Mouse (Mus musculus): ENCODE measurements at regions not wholly inside any gene's neighbourhood (a gene's known extent, or its start where the extent isn't known, plus 50 kb on each side); places are given as distances from the start of the nearest gene placed in this dataset.
A peak's percentile ranks its signal among the peaks of the same experiment; 100 is the strongest.

- H3K4me1 ChIP-seq (replicated peaks; ENCODE audit: control insufficient read depth in 2 of 2, insufficient read depth in 2 of 2, low read length in 1 of 2) = no peaks in the 10 kb centered on the region
Measured at GRCm38 (mm10) chr1:80045141-80045540, 173.1 kb downstream of the Fam124b start.

GRCm38 (mm10) chr1:80040409-80040808, 177.9 kb downstream of the Fam124b start:
- TF ChIP-seq EP300 (IDR thresholded peaks at IDR 0.05; ENCODE audit: low read depth) (peak; percentile 28; the same call in 1 of the 2 replicates), CTCF (IDR thresholded peaks at IDR 0.05; ENCODE audit: low read depth) (no peak)
- Histone ChIP-seq H3K9ac (replicated peaks) (no peak overlapping the region), H3K4me1 (replicated peaks; ENCODE audit: control insufficient read depth in 2 of 2, insufficient read depth in 2 of 2, low read length in 1 of 2) (no peaks in the 10 kb centered on the region; a peak in 1 of 4 replicates), H3K9me3 (ENCODE audit: control insufficient read depth, low read length) (no peaks in the 10 kb centered on the region), H3K4me3 (ENCODE audit: insufficient read depth in 1 of 2, low read depth in 2 of 2, low read length in 2 of 2) (no peak overlapping the region), H3K36me3 (replicated peaks; ENCODE audit: control insufficient read depth, insufficient read depth, low read depth) (no peaks in the 10 kb centered on the region), H3K27me3 (ENCODE audit: control insufficient read depth, insufficient read depth, low read length) (no peaks in the 10 kb centered on the region), H3K4me2 (ENCODE audit: low read depth) (no peak overlapping the region), H3K27ac (no peak overlapping the region)
- peak; percentile 52; the same call in 1 of the 2 replicates for ATAC-seq (ENCODE audit: insufficient read depth)
- no peak for DNase-seq (ENCODE audit: low read depth in 3 of 3, low spot score in 3 of 3)
- 43% methylated on average over 3 of the region's 3 CpGs for WGBS (ENCODE audit: insufficient replicate concordance)

More at GRCm38 (mm10) chr1:80045141-80045540, 173.1 kb downstream of the Fam124b start:
- H3K9ac ChIP-seq (replicated peaks) = no peak overlapping the region
- WGBS (ENCODE audit: insufficient replicate concordance) = 73% methylated on average over 10 of the region's 10 CpGs
- no peak overlapping the region for H3K27ac ChIP-seq
- no peak for ATAC-seq (ENCODE audit: insufficient read depth)
- H3K4me3 ChIP-seq (ENCODE audit: insufficient read depth in 1 of 2, low read depth in 2 of 2, low read length in 2 of 2) = no peak overlapping the region
- TF ChIP-seq EP300 (IDR thresholded peaks at IDR 0.05; ENCODE audit: low read depth) = no peak
- no peak for TF ChIP-seq CTCF (IDR thresholded peaks at IDR 0.05; ENCODE audit: low read depth)
- no peak overlapping the region for H3K4me2 ChIP-seq (ENCODE audit: low read depth)
- no peaks in the 10 kb centered on the region for H3K27me3 ChIP-seq (ENCODE audit: control insufficient read depth, insufficient read depth, low read length)
- DNase-seq (ENCODE audit: low read depth in 3 of 3, low spot score in 3 of 3) = no peak
- no peaks in the 10 kb centered on the region for H3K9me3 ChIP-seq (ENCODE audit: control insufficient read depth, low read length)
- H3K36me3 ChIP-seq (replicated peaks; ENCODE audit: control insufficient read depth, insufficient read depth, low read depth) = no peaks in the 10 kb centered on the region

GRCm38 (mm10) chr1:80039891-80040290, 178.4 kb downstream of the Fam124b start:
- Histone ChIP-seq H3K4me3 (ENCODE audit: insufficient read depth in 1 of 2, low read depth in 2 of 2, low read length in 2 of 2) (no peak overlapping the region), H3K9me3 (ENCODE audit: control insufficient read depth, low read length) (no peaks in the 10 kb centered on the region), H3K36me3 (replicated peaks; ENCODE audit: control insufficient read depth, insufficient read depth, low read depth) (no peaks in the 10 kb centered on the region), H3K9ac (replicated peaks) (no peak overlapping the region), H3K4me1 (replicated peaks; ENCODE audit: control insufficient read depth in 2 of 2, insufficient read depth in 2 of 2, low read length in 1 of 2) (no peaks in the 10 kb centered on the region; a peak in 1 of 4 replicates), H3K27ac (no peak overlapping the region), H3K27me3 (ENCODE audit: control insufficient read depth, insufficient read depth, low read length) (no peaks in the 10 kb centered on the region), H3K4me2 (ENCODE audit: low read depth) (no peak overlapping the region)
- TF ChIP-seq CTCF (IDR thresholded peaks at IDR 0.05; ENCODE audit: low read depth) (no peak), EP300 (IDR thresholded peaks at IDR 0.05; ENCODE audit: low read depth) (no peak)
- 61% methylated on average over 3 of the region's 3 CpGs for WGBS (ENCODE audit: insufficient replicate concordance)
- ATAC-seq (ENCODE audit: insufficient read depth) (no peak), DNase-seq (ENCODE audit: low read depth in 3 of 3, low spot score in 3 of 3) (no peak)

- 42% methylated on average over 4 of the region's 4 CpGs for WGBS (ENCODE audit: insufficient replicate concordance)
- H3K9me3 ChIP-seq (ENCODE audit: control insufficient read depth, low read length) = no peaks in the 10 kb centered on the region
- ATAC-seq (ENCODE audit: insufficient read depth) = no peak
- no peak overlapping the region for H3K9ac ChIP-seq (replicated peaks)
- TF ChIP-seq CTCF (IDR thresholded peaks at IDR 0.05; ENCODE audit: low read depth) = no peak
- TF ChIP-seq EP300 (IDR thresholded peaks at IDR 0.05; ENCODE audit: low read depth) = no peak
- no peaks in the 10 kb centered on the region for H3K27me3 ChIP-seq (ENCODE audit: control insufficient read depth, insufficient read depth, low read length)
- no peak overlapping the region for H3K4me2 ChIP-seq (ENCODE audit: low read depth)
- no peak for DNase-seq (ENCODE audit: low read depth in 3 of 3, low spot score in 3 of 3)
- no peak overlapping the region for H3K27ac ChIP-seq
- H3K36me3 ChIP-seq (replicated peaks; ENCODE audit: control insufficient read depth, insufficient read depth, low read depth) = no peaks in the 10 kb centered on the region
- no peaks in the 10 kb centered on the region; a peak in 1 of 4 replicates for H3K4me1 ChIP-seq (replicated peaks; ENCODE audit: control insufficient read depth in 2 of 2, insufficient read depth in 2 of 2, low read length in 1 of 2)
- H3K4me3 ChIP-seq (ENCODE audit: insufficient read depth in 1 of 2, low read depth in 2 of 2, low read length in 2 of 2) = no peak overlapping the region
Measured at GRCm38 (mm10) chr1:80039161-80039560, 178.2 kb upstream of the Serpine2 start.

GRCm38 (mm10) chr1:80038059-80038458, 177.1 kb upstream of the Serpine2 start:
- H3K4me1 ChIP-seq (replicated peaks; ENCODE audit: control insufficient read depth in 2 of 2, insufficient read depth in 2 of 2, low read length in 1 of 2) = peaks cover 4 to 7% of the 10 kb centered on the region in 2 experiments
- H3K9ac ChIP-seq (replicated peaks) = no peak overlapping the region
- ATAC-seq (ENCODE audit: insufficient read depth) = no peak
- TF ChIP-seq EP300 (IDR thresholded peaks at IDR 0.05; ENCODE audit: low read depth) = no peak
- TF ChIP-seq CTCF (IDR thresholded peaks at IDR 0.05; ENCODE audit: low read depth) = no peak
- no peak overlapping the region for H3K4me2 ChIP-seq (ENCODE audit: low read depth)
- DNase-seq (ENCODE audit: low read depth in 3 of 3, low spot score in 3 of 3) = no peak
- no peaks in the 10 kb centered on the region for H3K27me3 ChIP-seq (ENCODE audit: control insufficient read depth, insufficient read depth, low read length)
- H3K4me3 ChIP-seq (ENCODE audit: insufficient read depth in 1 of 2, low read depth in 2 of 2, low read length in 2 of 2) = no peak overlapping the region
- no peaks in the 10 kb centered on the region for H3K9me3 ChIP-seq (ENCODE audit: control insufficient read depth, low read length)
- no peaks in the 10 kb centered on the region for H3K36me3 ChIP-seq (replicated peaks; ENCODE audit: control insufficient read depth, insufficient read depth, low read depth)
- H3K27ac ChIP-seq = no peak overlapping the region

Data from liver, embryonic 14.5 days (tissue).